8 mouse cellular contexts compared by ENCODE assay signal in the genomic region with DNA sequence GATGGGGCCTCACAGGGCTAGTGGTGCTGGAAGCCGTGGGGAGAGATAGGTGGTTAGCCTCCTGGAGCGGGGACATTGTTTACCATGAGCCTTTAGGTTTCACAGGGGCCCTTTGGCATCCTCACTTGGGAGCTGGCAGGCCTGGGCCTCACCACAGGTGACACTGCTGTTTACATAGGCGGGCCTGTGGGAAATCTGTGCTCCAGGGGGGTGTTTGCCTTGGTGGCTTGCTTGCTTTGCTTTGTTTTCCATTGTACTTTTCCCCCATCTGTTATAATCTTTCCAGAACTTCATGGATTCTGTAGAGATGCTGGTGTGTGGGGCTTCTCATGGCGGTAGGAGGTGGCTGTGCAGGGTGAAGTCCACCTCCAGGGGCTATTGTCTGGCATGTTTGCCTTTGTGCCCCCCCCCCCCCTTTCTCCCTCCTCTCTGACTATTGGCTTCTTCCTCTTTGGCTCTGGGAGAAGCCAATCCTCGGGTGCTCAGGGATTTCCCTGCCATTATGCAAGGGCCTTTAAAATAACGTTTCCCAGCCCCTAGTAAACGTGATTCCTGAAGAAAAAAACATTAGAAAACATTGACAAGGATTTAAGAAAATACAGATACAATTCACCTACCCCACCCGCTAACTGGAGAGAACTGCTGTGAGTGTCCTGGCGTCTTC. TPM values are rescaled to one million over a fixed set of nuclear protein-coding genes. Genes with fewer than 3 reads are reported as not detected.
DNase-seq lines count a peak whose midpoint lies in the region; ATAC-seq and TF ChIP-seq lines count a peak whose summit lies in the region.

No protein-coding gene starts in this region.

- peak overlapping the region; percentile 62 for H3K4me2 ChIP-seq in forebrain, postnatal 0 days (ENCODE audit: low read depth)
- H3K4me2 ChIP-seq in liver, embryonic 13.5 days = peak overlapping the region; percentile 93
- peak overlapping the region; percentile 92 for H3K4me2 ChIP-seq in stomach, embryonic 16.5 days (ENCODE audit: low read depth, low read length)

- H3K9ac ChIP-seq in forebrain, postnatal 0 days = peak overlapping the region; percentile 99
- H3K9ac ChIP-seq in liver, embryonic 13.5 days = peak overlapping the region; percentile 98
- H3K9ac ChIP-seq in stomach, embryonic 16.5 days (ENCODE audit: low read length) = peak overlapping the region; percentile 100

- no peak for ATAC-seq in forebrain, postnatal 0 days
- ATAC-seq in liver, embryonic 13.5 days (ENCODE audit: low read depth) = no peak
- no peak for ATAC-seq in stomach, embryonic 16.5 days (ENCODE audit: insufficient read depth, low FRiP score)

- H3K27me3 ChIP-seq in forebrain, postnatal 0 days (ENCODE audit: insufficient read depth, low read length) = no peaks in the 10 kb centered on the region
- H3K27me3 ChIP-seq in liver, embryonic 13.5 days = no peaks in the 10 kb centered on the region
- H3K27me3 ChIP-seq in stomach, embryonic 16.5 days (ENCODE audit: control insufficient read depth, insufficient read depth, low read length) = no peaks in the 10 kb centered on the region

- no peaks in the 10 kb centered on the region for H3K36me3 ChIP-seq in forebrain, postnatal 0 days (ENCODE audit: insufficient read depth)
- 0 out of 2 replicates have a peak, but pooled peaks cover 3% of the 10 kb centered on the region for H3K36me3 ChIP-seq in liver, embryonic 13.5 days
- H3K36me3 ChIP-seq in stomach, embryonic 16.5 days (ENCODE audit: control insufficient read depth, insufficient read depth, low read length) = no peaks in the 10 kb centered on the region

- DNase-seq in thymus, postnatal 14 days = peak; percentile 27
- no peak for DNase-seq in thymus, postnatal 10 days (ENCODE audit: low spot score in 2 of 2)
- DNase-seq in forebrain, postnatal 0 days = no peak
- no peak for DNase-seq in liver, embryonic 13.5 days
- no peak for DNase-seq in right cerebral cortex, adult 18-20 months
- DNase-seq in gastrocnemius, postnatal 4 days (ENCODE audit: low spot score in 2 of 2) = no peak
- DNase-seq in embryo, embryonic 10 days (ENCODE audit: low spot score) = no peak

- no peaks in the 10 kb centered on the region for H3K9me3 ChIP-seq in forebrain, postnatal 0 days (ENCODE audit: low read length)
- H3K9me3 ChIP-seq in liver, embryonic 13.5 days (replicated peaks) = no peaks in the 10 kb centered on the region
- H3K9me3 ChIP-seq in stomach, embryonic 16.5 days (replicated peaks; ENCODE audit: control insufficient read depth, low read length) = no peaks in the 10 kb centered on the region

- peak overlapping the region; percentile 93 for H3K4me3 ChIP-seq in forebrain, postnatal 0 days (ENCODE audit: low read depth, low read length)
- peak overlapping the region; percentile 94 for H3K4me3 ChIP-seq in liver, embryonic 13.5 days (replicated peaks)
- peak overlapping the region; percentile 94 for H3K4me3 ChIP-seq in stomach, embryonic 16.5 days (replicated peaks; ENCODE audit: low read length)

- no peak for TF ChIP-seq CTCF in forebrain, postnatal 0 days (IDR thresholded peaks at IDR 0.05; ENCODE audit: low read depth)

- peak overlapping the region; percentile 40 for H3K27ac ChIP-seq in forebrain, postnatal 0 days (ENCODE audit: low read depth, low read length)
- H3K27ac ChIP-seq in liver, embryonic 13.5 days = peak overlapping the region; percentile 95
- peak overlapping the region; percentile 99 for H3K27ac ChIP-seq in stomach, embryonic 16.5 days (ENCODE audit: low read length)

- H3K4me1 ChIP-seq in forebrain, postnatal 0 days (ENCODE audit: insufficient read depth) = peaks cover 39% of the 10 kb centered on the region
- H3K4me1 ChIP-seq in liver, embryonic 13.5 days (replicated peaks) = peaks cover 86% of the 10 kb centered on the region
- peaks cover 71% of the 10 kb centered on the region for H3K4me1 ChIP-seq in stomach, embryonic 16.5 days (ENCODE audit: control insufficient read depth, insufficient read depth, low read length)

- WGBS in forebrain, postnatal 0 days = 24% methylated on average over 9 of the region's 9 CpGs
- WGBS in liver, embryonic 13.5 days (ENCODE audit: insufficient replicate concordance) = 16% methylated on average over 9 of the region's 9 CpGs
- 23% methylated on average over 9 of the region's 9 CpGs for whole genome bisulfite sequencing in stomach, embryonic 16.5 days

RNA-seq across cellular contexts. Expression of a gene that starts 3.6 kb away (rescaled TPM):
- 92.1 and 131 TPM in 2 replicates for total RNA-seq in forebrain, postnatal 0 days (2014; rRNA removed)
- polyA plus RNA-seq in forebrain, postnatal 0 days (2015; fragmentation: Nextera tagmentation; extraction: Ambion mirVana) = 40.7 and 60.4 TPM in 2 replicates
- 6.8 and 7.7 TPM in 2 replicates for polyA plus RNA-seq in liver, embryonic 13.5 days (2015; fragmentation: Nextera tagmentation; extraction: Ambion mirVana)
- polyA plus RNA-seq in stomach, embryonic 16.5 days (2015; fragmentation: Nextera tagmentation; extraction: Ambion mirVana) = 22.7 and 27.3 TPM in 2 replicates
- 100 to 1,000 TPM; 142 to 154 TPM for total RNA-seq in gastrocnemius, postnatal 4 days (2021)

RNA-seq across cellular contexts. Expression of a gene that starts 59.1 kb away (rescaled TPM):
- 21.5 and 28.6 TPM in 2 replicates for total RNA-seq in forebrain, postnatal 0 days (2014; rRNA removed)
- 23.4 and 24.0 TPM in 2 replicates for polyA plus RNA-seq in forebrain, postnatal 0 days (2015; fragmentation: Nextera tagmentation; extraction: Ambion mirVana)
- polyA plus RNA-seq in liver, embryonic 13.5 days (2015; fragmentation: Nextera tagmentation; extraction: Ambion mirVana) = 2.0 and 2.2 TPM in 2 replicates
- polyA plus RNA-seq in stomach, embryonic 16.5 days (2015; fragmentation: Nextera tagmentation; extraction: Ambion mirVana) = 4.6 and 5.7 TPM in 2 replicates
- total RNA-seq in gastrocnemius, postnatal 4 days (2021) = 10 to 100 TPM; 71.5 to 76.7 TPM

Comparison
In these comparisons a context has a peak if more than half of its experiments do, and no peak if none do; other contexts are left out.
1. H3K27ac ChIP-seq: peak in every context shown above with its lines; median percentile 99 in stomach, embryonic 16.5 days; 95 in liver, embryonic 13.5 days; 40 in forebrain, postnatal 0 days.